Mouse (Mus musculus): ENCODE measurements at regions not wholly inside any gene's neighbourhood (a gene's known extent, or its start where the extent isn't known, plus 50 kb on each side); places are given as distances from the start of the nearest gene placed in this dataset.
"Not testable (repeated sequence)": the region's sequence is repeated elsewhere in the genome, so short reads cannot be mapped to it uniquely, and the experiment has no call there.

DNA sequence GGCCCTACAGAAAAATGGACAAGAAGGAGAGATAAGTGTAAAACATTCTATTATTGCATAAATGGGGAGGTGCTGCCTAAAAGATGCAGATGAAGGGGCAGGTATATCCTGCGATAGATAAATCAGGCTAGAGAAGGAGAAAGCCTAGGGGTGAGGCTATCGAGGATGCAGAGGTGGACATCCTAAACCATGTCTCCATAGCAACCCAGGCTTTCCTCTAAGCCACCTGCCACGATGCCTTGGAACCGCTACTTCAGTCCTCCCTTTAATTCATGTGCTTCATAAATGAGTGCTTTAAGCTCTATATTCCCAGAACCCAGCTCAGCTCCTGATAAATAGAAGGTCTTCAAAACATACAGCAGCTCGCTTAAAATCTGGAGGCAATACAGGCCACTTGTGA is 179.3 kb upstream of the Serp2 start:
- Histone ChIP-seq H3K4me1 (ENCODE audit: control insufficient read depth, insufficient read depth, low read length) (no peaks in the 10 kb centered on the region), H3K27me3 (ENCODE audit: control insufficient read depth, insufficient read depth, low read length) (no peaks in the 10 kb centered on the region), H3K9ac (replicated peaks; ENCODE audit: low read depth, low read length) (no peak overlapping the region), H3K4me2 (ENCODE audit: low read depth, low read length) (no peak overlapping the region), H3K4me3 (ENCODE audit: low read depth, low read length) (no peak overlapping the region), H3K9me3 (ENCODE audit: control insufficient read depth, low read length) (no peaks in the 10 kb centered on the region), H3K36me3 (ENCODE audit: control insufficient read depth, insufficient read depth, low read length) (no peaks in the 10 kb centered on the region), H3K27ac (ENCODE audit: low read depth, low read length) (no peak overlapping the region)
- WGBS: 81% methylated on average over 5 of the region's 5 CpGs
- no peak for ATAC-seq (ENCODE audit: low read depth)

DNA sequence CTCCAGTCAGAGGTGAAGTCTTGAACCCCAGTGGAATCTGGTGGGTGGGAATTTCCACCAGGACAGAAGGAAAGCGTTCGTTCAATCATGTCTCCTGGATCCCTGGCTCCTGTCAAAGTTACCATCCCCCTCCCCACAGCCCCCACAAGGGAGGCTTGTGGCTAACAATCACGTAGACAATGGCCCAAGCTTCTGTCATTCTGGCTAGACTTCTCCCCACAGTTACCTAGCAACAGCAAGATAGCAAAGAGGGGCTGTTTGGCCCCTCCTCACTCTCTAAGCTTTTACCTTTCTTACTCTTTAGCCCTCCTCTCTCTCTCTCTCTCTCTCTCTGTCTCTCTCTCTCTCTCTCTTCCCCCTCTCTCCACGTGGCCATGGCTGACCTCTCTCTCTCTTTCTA is 178.4 kb upstream of the Serp2 start:
- no peaks in the 10 kb centered on the region for H3K36me3 ChIP-seq (ENCODE audit: control insufficient read depth, insufficient read depth, low read length)
- no peaks in the 10 kb centered on the region for H3K4me1 ChIP-seq (ENCODE audit: control insufficient read depth, insufficient read depth, low read length)
- 32% methylated on average over 4 of the region's 4 CpGs for WGBS
- no peak overlapping the region for H3K4me2 ChIP-seq (ENCODE audit: low read depth, low read length)
- no peak for ATAC-seq (ENCODE audit: low read depth)
- no peak overlapping the region for H3K9ac ChIP-seq (replicated peaks; ENCODE audit: low read depth, low read length)
- no peaks in the 10 kb centered on the region for H3K9me3 ChIP-seq (ENCODE audit: control insufficient read depth, low read length)
- H3K27ac ChIP-seq (ENCODE audit: low read depth, low read length): no peak overlapping the region
- H3K27me3 ChIP-seq (ENCODE audit: control insufficient read depth, insufficient read depth, low read length): no peaks in the 10 kb centered on the region
- H3K4me3 ChIP-seq (ENCODE audit: low read depth, low read length): no peak overlapping the region

DNA sequence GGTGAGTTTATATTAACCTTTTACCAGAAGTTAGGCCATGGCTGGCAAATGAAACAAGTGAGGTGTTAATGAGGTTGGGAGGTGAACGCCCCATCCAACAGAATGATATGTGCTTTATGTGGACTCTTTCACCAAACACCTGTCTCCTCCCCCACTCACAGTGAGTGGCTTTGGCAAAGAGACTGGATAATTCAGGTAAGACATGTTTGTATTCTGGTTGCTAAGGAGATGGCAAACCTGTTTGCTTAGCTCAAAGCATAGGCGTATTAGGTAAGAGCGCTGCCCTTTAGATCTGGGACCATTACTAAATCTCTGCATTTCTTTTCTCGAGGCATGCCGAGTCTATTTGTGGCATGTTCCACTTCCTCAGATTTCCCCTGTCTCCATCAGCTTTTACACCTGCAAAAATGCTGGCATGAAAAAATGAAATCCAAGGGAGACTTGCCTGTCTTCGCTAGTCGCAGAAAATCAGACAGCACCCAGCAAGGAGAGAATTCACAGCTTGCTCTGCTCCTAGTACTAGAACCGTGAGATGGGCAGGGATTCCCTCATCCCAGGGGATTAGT is 176.7 kb upstream of the Serp2 start:
- 93% methylated on average over 8 of the region's 8 CpGs for WGBS
- Histone ChIP-seq H3K27me3 (ENCODE audit: control insufficient read depth, insufficient read depth, low read length) (no peaks in the 10 kb centered on the region), H3K4me2 (ENCODE audit: low read depth, low read length) (no peak overlapping the region), H3K4me1 (ENCODE audit: control insufficient read depth, insufficient read depth, low read length) (no peaks in the 10 kb centered on the region), H3K9me3 (ENCODE audit: control insufficient read depth, low read length) (no peaks in the 10 kb centered on the region), H3K36me3 (ENCODE audit: control insufficient read depth, insufficient read depth, low read length) (no peaks in the 10 kb centered on the region), H3K4me3 (ENCODE audit: low read depth, low read length) (no peak overlapping the region), H3K27ac (ENCODE audit: low read depth, low read length) (no peak overlapping the region), H3K9ac (replicated peaks; ENCODE audit: low read depth, low read length) (no peak overlapping the region)
- ATAC-seq (ENCODE audit: low read depth): no peak

DNA sequence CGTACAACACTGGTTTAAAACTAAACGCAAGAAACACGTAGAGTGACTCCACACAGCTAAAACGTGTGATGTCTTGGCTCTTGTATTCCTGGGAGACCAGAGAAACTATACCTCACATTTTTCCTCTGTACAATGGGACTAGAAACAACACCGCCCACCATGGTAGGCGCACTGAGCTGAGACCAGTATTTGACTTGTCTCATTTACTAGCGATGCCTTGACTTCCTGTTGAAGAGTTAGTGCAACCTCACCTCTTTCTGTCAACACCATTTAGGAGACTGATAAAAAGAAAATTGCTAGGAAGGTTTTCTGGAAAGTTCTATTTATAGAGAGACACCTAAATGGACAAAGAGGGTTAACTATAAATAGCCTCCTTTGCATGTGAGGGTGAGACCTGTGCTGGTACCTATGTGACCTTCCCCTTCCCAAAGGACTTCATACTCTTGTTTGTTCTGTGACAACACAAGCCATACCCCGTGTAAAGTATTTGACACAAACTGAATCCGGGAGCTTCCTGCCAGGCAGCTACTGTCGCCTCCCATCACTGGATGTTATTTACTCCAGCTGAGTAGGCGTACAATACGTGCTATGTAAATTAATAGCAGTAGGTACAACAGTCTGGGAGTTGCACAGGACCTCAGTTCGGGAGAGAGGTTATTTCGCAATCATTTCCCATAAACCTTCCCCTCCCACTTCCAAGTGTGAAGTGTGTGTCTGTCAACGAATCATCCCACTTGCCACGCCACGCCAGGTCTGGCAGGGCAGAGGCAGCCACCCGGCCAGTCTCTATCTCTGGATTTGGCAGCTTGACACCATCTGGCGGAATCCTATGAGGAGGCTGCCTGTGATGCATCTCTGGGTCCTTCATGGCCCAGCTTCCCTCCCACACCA is 174.7 kb upstream of the Serp2 start:
- no peaks in the 10 kb centered on the region for H3K36me3 ChIP-seq (ENCODE audit: control insufficient read depth, insufficient read depth, low read length)
- 88% methylated on average over 19 of the region's 19 CpGs for WGBS
- no peaks in the 10 kb centered on the region for H3K4me1 ChIP-seq (ENCODE audit: control insufficient read depth, insufficient read depth, low read length)
- no peak for ATAC-seq (ENCODE audit: low read depth)
- H3K4me3 ChIP-seq (ENCODE audit: low read depth, low read length): no peak overlapping the region
- no peaks in the 10 kb centered on the region for H3K27me3 ChIP-seq (ENCODE audit: control insufficient read depth, insufficient read depth, low read length)
- no peaks in the 10 kb centered on the region for H3K9me3 ChIP-seq (ENCODE audit: control insufficient read depth, low read length)
- H3K4me2 ChIP-seq (ENCODE audit: low read depth, low read length): no peak overlapping the region
- no peak overlapping the region for H3K9ac ChIP-seq (replicated peaks; ENCODE audit: low read depth, low read length)
- H3K27ac ChIP-seq (ENCODE audit: low read depth, low read length): no peak overlapping the region

DNA sequence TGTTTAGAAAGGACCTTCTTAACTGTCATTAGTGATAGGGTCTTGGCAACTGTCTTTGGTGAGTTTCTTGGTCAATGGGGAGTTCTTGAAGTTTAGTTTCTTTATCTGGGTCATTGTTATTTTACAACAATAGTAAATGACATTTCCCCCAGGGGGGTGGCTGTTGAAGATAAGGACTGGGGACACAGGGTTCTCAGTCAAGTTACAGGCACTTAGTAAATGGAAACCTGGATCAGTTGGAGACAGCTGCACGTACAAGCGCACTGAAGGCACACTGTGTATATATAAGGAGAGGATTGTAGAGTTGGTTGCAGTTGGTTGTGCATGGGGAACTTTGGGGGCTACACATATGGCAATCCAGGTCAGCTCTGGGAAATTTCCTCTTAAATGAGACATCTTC is 169.2 kb upstream of the Serp2 start:
- no peak for ATAC-seq (ENCODE audit: low read depth)
- H3K27me3 ChIP-seq (ENCODE audit: control insufficient read depth, insufficient read depth, low read length): no peaks in the 10 kb centered on the region
- H3K9ac ChIP-seq (replicated peaks; ENCODE audit: low read depth, low read length): no peak overlapping the region
- H3K4me2 ChIP-seq (ENCODE audit: low read depth, low read length): no peak overlapping the region
- H3K27ac ChIP-seq (ENCODE audit: low read depth, low read length): no peak overlapping the region
- no peaks in the 10 kb centered on the region for H3K9me3 ChIP-seq (ENCODE audit: control insufficient read depth, low read length)
- H3K36me3 ChIP-seq (ENCODE audit: control insufficient read depth, insufficient read depth, low read length): no peaks in the 10 kb centered on the region
- 87% methylated on average over 2 of the region's 2 CpGs for WGBS
- H3K4me3 ChIP-seq (ENCODE audit: low read depth, low read length): no peak overlapping the region
- H3K4me1 ChIP-seq (ENCODE audit: control insufficient read depth, insufficient read depth, low read length): no peaks in the 10 kb centered on the region

DNA sequence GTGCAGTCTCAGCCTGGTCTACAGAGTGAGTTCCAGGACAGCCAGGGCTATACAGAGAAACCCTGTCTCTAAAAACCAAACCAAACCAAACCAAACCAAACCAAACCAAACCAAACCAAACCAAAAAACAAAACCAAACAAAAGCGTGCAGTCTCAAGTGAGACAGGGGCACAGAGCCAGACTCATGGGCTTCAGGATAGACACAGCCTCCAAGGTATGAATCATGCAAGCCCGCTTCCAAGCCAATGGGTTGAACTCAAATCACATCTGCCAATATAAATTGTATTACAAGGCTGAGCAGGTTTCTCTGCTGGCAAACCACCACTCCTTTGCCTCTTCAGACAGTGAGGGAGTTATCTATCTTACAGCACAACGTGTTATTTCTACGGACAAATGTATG is 168.5 kb upstream of the Serp2 start:
- not testable (repeated sequence) for H3K27ac ChIP-seq (ENCODE audit: low read depth, low read length); ATAC-seq (ENCODE audit: low read depth); H3K4me1 ChIP-seq (ENCODE audit: control insufficient read depth, insufficient read depth, low read length); H3K36me3 ChIP-seq (ENCODE audit: control insufficient read depth, insufficient read depth, low read length); H3K9me3 ChIP-seq (ENCODE audit: control insufficient read depth, low read length); H3K9ac ChIP-seq (replicated peaks; ENCODE audit: low read depth, low read length); H3K4me3 ChIP-seq (ENCODE audit: low read depth, low read length); H3K4me2 ChIP-seq (ENCODE audit: low read depth, low read length); H3K27me3 ChIP-seq (ENCODE audit: control insufficient read depth, insufficient read depth, low read length)
- WGBS: 94% methylated on average over 4 of the region's 4 CpGs

DNA sequence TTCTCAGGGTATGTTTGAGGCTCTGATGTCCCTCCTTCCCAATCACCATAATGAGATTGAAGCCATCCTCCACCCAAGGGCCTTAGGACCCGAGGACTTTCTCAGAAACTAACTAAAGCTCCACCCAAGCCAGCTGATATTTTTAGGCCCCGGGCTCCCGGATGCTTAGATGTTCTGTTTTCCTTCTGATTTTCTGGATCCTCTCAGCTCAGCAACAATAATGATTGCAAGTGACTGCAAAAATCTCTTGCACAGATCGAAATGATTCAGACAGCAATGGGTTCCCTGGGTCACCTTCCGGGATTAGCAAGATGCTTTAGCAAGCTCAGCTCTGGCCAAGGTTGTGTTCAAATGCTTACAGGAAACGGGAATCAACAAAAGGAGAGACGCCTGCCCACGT is 168.1 kb upstream of the Serp2 start:
- H3K27me3 ChIP-seq (ENCODE audit: control insufficient read depth, insufficient read depth, low read length): no peaks in the 10 kb centered on the region
- no peak for ATAC-seq (ENCODE audit: low read depth)
- H3K27ac ChIP-seq (ENCODE audit: low read depth, low read length): no peak overlapping the region
- no peaks in the 10 kb centered on the region for H3K9me3 ChIP-seq (ENCODE audit: control insufficient read depth, low read length)
- no peak overlapping the region for H3K4me3 ChIP-seq (ENCODE audit: low read depth, low read length)
- 88% methylated on average over 8 of the region's 8 CpGs for WGBS
- no peak overlapping the region for H3K9ac ChIP-seq (replicated peaks; ENCODE audit: low read depth, low read length)
- no peaks in the 10 kb centered on the region for H3K4me1 ChIP-seq (ENCODE audit: control insufficient read depth, insufficient read depth, low read length)
- H3K4me2 ChIP-seq (ENCODE audit: low read depth, low read length): no peak overlapping the region
- H3K36me3 ChIP-seq (ENCODE audit: control insufficient read depth, insufficient read depth, low read length): no peaks in the 10 kb centered on the region

DNA sequence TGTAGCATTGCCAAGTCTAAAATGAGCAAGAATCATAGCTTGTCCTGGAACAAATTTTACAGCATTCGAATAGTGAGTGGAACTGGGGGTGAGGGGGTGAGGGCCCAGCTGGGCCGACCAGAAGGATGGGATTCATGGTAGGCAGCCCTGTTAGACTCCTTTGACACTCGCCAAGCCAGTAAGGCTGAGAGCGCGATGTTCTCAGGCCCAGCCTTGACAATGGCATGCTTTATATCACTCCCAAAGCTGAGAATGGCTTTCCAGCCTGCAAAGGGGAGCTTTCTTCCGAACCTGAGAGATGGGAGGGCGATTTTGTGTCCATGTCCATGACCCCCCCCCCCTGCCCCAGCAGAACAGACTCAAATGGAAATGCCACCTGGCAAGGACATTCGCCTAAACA is 167.7 kb upstream of the Serp2 start:
- Histone ChIP-seq H3K4me1 (ENCODE audit: control insufficient read depth, insufficient read depth, low read length) (no peaks in the 10 kb centered on the region), H3K4me2 (ENCODE audit: low read depth, low read length) (no peak overlapping the region), H3K36me3 (ENCODE audit: control insufficient read depth, insufficient read depth, low read length) (no peaks in the 10 kb centered on the region), H3K27ac (ENCODE audit: low read depth, low read length) (no peak overlapping the region), H3K4me3 (ENCODE audit: low read depth, low read length) (no peak overlapping the region), H3K9ac (replicated peaks; ENCODE audit: low read depth, low read length) (no peak overlapping the region), H3K9me3 (ENCODE audit: control insufficient read depth, low read length) (no peaks in the 10 kb centered on the region), H3K27me3 (ENCODE audit: control insufficient read depth, insufficient read depth, low read length) (no peaks in the 10 kb centered on the region)
- no peak for ATAC-seq (ENCODE audit: low read depth)
- 77% methylated on average over 8 of the region's 8 CpGs for WGBS

DNA sequence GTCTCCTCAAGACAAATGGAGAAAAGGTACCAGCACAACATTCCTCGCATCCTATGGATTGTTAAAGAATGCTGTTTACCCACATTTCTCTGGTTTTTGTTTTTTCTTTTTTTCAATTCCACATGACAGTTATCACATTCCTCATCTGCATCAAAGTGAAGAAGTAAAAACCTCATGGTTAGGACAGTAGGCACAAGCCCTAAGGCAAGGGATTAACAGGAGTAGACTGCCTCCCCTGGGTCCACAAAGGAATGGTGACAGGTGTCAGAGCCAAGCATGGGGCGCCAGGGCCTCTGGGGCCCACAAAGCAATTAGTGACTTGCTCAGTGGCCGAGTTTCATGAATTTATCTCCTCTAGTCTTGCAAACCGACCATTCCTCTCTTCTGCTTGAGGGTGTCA is 166.9 kb upstream of the Serp2 start:
- Histone ChIP-seq H3K4me3 (ENCODE audit: low read depth, low read length) (no peak overlapping the region), H3K4me2 (ENCODE audit: low read depth, low read length) (no peak overlapping the region), H3K36me3 (ENCODE audit: control insufficient read depth, insufficient read depth, low read length) (no peaks in the 10 kb centered on the region), H3K9me3 (ENCODE audit: control insufficient read depth, low read length) (no peaks in the 10 kb centered on the region), H3K27ac (ENCODE audit: low read depth, low read length) (no peak overlapping the region), H3K27me3 (ENCODE audit: control insufficient read depth, insufficient read depth, low read length) (no peaks in the 10 kb centered on the region), H3K9ac (replicated peaks; ENCODE audit: low read depth, low read length) (no peak overlapping the region), H3K4me1 (ENCODE audit: control insufficient read depth, insufficient read depth, low read length) (no peaks in the 10 kb centered on the region)
- WGBS: 63% methylated on average over 4 of the region's 4 CpGs
- no peak for ATAC-seq (ENCODE audit: low read depth)

All from neural tube, embryonic 14.5 days (tissue).